Mouse (Mus musculus): ENCODE data around the gene Slc8a2. TPM values are rescaled to one million over a fixed set of nuclear protein-coding genes. Genes with fewer than 3 reads are reported as not detected.

The Slc8a2 gene
- total RNA-seq (2023): under 1 TPM; 0.09 to 0.18 TPM

GRCm38 (mm10) chr7:16129421-16129845 is at the start of gene Slc8a2:
Gene Slc8a2, plus strand, starts transcription at chr7:16129826.

GRCm38 (mm10) chr7:16098021-16099017 is 31.3 kb upstream of the Slc8a2 start, which contains the start of gene Napa:
Gene Napa, plus strand, starts transcription at chr7:16098458.

GRCm38 (mm10) chr7:16119569-16120261 is 9.9 kb upstream of the Slc8a2 start, which contains the start of gene Kptn:
Gene Kptn, plus strand, starts transcription at chr7:16119895.

GRCm38 (mm10) chr7:16174597-16175541 is 45.2 kb downstream of the Slc8a2 start, which contains the start of gene Meis3:
Gene Meis3, plus strand, starts transcription at chr7:16175090.

Other genes starting within 250 kb of the Slc8a2 start
- gene Crx, start 249.9 kb upstream of the Slc8a2 start, total RNA-seq (2023): not detected
- not detected for gene Crxos, start 247.2 kb upstream of the Slc8a2 start, total RNA-seq (2023)
- 100 to 1,000 TPM; 140 to 155 TPM for gene Selenow, start 207.4 kb upstream of the Slc8a2 start, total RNA-seq (2023)
- gene Nop53, start 183.8 kb upstream of the Slc8a2 start, total RNA-seq (2023): 100 to 1,000 TPM; 437 to 465 TPM
- 1 to 10 TPM; 7.5 to 8.2 TPM for gene Ehd2, start 162.3 kb upstream of the Slc8a2 start, total RNA-seq (2023)
- 10 to 100 TPM; 75.2 to 82.1 TPM for gene Bicra, start 81.9 kb upstream of the Slc8a2 start, total RNA-seq (2023)
- gene Zfp541, start 68.0 kb upstream of the Slc8a2 start, total RNA-seq (2023): not detected
- gene Napa, start 31.4 kb upstream of the Slc8a2 start, total RNA-seq (2023): 100 to 1,000 TPM; 266 to 309 TPM
- 10 to 100 TPM; 38.4 to 39.2 TPM for gene Kptn, start 9.9 kb upstream of the Slc8a2 start, total RNA-seq (2023)
- 10 to 100 TPM; 17.0 to 21.1 TPM for gene Meis3, start 45.3 kb downstream of the Slc8a2 start, total RNA-seq (2023)
- gene Dhx34, start 92.2 kb downstream of the Slc8a2 start, total RNA-seq (2023): 10 to 100 TPM; 49.7 to 55.6 TPM
- 1 to 10 TPM; 2.6 to 4.1 TPM for gene C5ar2, start 114.3 kb downstream of the Slc8a2 start, total RNA-seq (2023)
- under 1 TPM in 1 of 2 experiments, not detected in 1; 0.32 TPM for gene C5ar1, start 129.7 kb downstream of the Slc8a2 start, total RNA-seq (2023)
- 10 to 100 TPM; 28.1 to 30.6 TPM for gene Inafm1, start 143.8 kb downstream of the Slc8a2 start, total RNA-seq (2023)
- 100 to 1,000 TPM; 323 to 369 TPM for gene Ccdc9, start 157.0 kb downstream of the Slc8a2 start, total RNA-seq (2023)
- 1 to 10 TPM; 3.6 to 5.9 TPM for gene Bbc3, start 178.6 kb downstream of the Slc8a2 start, total RNA-seq (2023)